Mouse (Mus musculus) lung, postnatal 36 days (tissue): ENCODE data around the gene Rps6kc1.

ENCODE experiments used
- DNase-seq: peaks from one replicate; pipeline ENCODE4 v3.0.0; 2022; ENCODE audit warnings: mixed read lengths

Rps6kc1 gene

DNA sequence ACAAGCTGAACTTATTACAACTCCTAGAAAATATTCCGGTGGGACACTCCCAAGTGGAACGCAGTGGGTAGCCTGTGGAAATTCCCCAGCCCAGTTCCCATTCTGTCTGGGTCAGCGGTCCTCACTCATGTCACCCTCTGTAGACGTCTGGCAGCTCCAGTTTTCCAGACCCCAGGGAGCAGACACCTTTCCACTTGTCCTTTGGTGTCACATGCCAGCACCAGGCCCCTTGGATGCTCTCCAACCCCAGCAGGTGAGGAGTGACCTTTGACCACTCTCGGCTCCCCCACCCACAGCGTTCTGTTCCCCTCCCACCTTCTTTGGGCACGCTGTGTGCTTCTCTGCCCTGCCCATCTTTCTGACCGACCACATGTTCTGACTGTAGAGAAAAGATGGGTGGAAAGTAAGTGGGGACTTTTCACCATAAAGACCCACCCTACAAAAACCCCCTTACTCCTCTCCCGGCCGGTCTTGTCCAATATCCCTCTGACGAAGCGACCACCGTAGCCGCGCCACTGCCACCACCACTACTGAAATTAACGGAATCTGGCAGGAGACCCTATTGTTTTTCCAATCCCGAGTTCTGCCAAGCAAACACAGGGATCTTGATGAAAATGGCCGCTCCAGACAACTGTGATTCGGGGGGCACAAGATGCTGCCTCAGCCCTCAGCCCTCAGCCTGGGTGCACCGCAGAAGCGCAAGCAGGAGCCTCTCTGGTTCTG, 246.6 kb downstream of the Rps6kc1 start:
- DNase-seq: no peak

GRCm38 (mm10) chr1:190663996-190664395, 247.6 kb downstream of the Rps6kc1 start:
- no peak for DNase-seq

DNA sequence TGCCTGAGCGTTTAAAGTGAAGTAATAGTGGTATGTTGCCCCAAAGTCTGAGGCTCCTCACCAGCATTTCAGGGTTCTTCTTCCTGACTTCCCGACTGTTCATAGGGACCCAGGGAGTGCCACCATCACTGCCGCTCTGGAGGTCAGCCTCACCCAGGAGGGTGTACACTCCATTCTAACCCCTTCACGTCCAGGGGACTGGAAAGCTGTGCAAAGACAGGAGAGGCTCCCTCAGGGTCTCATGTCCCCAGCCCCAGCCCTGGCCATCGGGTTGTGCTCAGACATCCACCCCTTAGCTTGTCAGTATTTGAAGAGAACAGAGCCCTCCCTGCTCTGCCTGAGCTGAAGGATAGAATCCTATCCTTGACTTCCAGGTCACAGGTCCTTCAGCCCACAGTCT, 248.8 kb downstream of the Rps6kc1 start:
- DNase-seq: no peak

DNA sequence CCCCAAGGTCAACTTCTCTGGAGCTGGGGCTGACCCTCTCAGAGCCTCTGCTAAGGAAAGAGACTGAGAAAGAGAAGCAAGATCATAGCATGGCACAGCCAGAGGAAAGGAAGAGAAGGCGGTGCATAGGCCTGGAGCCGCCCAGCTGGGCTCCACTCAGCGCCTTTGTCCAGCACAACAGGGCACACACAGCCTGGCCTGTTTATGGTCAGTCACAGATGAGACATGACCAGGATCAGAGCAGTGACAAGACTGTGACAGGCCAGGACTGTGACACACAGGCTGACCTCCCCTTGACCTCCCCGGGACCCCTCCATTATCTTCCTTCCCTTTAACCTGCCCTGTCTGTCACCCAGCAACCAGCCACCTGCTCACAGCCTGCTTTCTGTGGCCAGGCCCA, 249.8 kb downstream of the Rps6kc1 start:
- no peak for DNase-seq

DNA sequence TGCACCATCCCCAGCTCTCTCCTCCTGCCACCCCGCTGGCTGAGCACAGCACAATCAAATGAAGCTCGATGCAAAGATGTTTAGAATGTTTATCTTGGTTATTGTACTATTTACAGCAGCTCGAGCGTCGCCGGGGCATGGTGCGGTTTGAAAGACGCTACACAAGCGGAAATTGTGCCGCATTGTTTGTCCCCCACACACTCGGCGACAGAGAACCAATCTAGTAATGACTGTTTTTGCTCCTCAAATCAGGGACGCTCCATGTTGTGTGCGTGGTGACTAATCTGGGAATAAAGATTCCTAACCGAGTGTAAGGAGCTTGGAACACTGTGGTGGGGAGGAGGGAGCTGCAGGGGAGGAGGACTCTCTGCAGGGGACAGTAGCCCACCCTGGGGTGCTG, 250.3 kb downstream of the Rps6kc1 start:
- DNase-seq: no peak

DNA sequence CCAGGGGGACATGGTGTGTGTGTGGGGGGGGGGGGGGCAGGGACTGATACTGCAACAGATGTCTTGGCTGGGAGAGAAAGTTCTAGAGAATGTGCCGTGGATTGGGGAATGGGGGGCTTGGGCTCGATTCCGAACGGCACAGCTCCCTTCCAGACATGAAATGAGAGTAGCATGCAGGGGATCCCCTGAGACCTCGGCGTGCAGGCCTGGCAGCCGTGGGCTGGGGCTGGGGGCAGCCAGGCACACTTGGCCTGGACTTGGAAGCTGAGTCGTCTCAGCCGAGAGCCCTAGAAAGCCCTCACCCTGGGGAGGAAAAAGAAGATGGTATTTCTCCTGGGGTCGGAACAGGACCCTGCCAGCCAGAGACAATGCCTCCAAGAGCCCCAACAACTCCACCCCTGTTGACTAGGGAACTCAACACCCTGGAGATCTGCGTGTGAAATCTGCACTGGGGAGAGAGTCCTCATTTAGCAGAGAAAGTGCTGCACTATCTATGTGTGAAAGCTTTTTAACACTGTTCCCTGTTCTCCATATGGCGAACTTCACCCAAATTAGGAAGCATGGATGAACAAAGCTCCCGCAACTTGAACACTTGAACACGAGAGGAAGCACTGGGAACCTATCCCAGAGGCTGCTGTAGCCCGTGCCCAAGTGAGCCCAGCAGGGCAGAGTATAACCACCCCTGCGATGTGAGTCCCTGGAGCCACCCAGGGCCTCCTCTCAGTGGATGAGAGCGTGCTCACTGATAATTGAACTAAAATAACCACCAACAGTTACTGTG, 251.7 kb downstream of the Rps6kc1 start:
- DNase-seq: no peak

GRCm38 (mm10) chr1:190658266-190658665, 253.3 kb downstream of the Rps6kc1 start:
- no peak for DNase-seq

DNA sequence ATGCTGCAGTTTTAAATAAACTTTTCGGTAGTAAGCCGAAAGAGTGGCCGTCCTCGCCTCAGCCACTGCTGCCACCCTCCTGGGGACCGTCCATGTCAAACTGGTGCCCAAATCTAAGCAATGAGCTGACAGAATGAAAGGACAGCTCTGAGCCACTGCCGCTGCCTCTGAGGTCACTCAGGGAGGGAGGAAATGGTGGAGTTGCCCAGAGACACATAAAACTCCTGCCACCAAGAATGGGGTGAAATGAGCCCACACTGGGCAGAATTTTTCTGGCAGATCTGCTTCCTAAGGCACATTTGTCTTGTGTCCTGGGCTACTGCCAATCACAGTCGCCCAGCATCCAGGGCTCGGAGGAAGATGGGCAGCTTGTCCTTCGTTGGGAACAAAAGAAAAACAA, 255.5 kb downstream of the Rps6kc1 start:
- DNase-seq: no peak

GRCm38 (mm10) chr1:190655651-190656050, 255.9 kb downstream of the Rps6kc1 start:
- DNase-seq: no peak

DNA sequence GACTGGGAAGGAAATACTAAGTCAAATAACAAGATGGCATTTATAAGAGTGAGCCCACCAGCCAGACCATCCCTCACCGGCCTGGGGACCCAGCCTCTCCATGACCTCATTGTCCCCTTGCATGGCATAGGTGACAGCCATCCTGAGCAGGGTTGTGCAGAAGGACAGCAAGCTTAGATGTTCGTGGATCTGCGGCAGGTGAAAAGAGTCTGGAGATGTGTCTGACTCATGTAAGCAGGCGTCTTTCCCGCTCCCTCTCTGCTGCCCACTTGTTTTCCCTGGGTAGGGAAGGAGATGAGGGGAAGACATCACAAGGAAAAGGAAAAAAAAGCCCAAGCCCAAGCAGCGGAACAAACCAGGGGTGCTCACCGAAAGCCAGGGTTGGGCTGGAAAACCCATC, 256.5 kb downstream of the Rps6kc1 start:
- DNase-seq: no peak

DNA sequence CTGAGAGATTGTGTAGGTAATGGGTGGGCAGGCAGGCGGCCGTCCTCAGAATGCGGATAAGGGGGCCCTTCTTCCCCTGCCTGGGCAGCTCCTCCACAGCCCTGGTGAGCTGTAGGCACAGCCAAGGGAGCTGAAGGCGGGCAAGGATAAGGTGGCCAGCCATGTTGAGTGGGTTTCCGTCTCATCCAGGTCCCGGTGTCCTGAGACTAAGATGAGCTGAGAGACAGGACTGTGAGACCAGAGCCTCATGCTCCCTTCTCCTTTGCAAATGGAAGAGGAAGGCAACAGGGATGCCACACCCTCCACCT, 256.9 kb downstream of the Rps6kc1 start:
- DNase-seq: no peak

GRCm38 (mm10) chr1:190653989-190654693, 257.4 kb downstream of the Rps6kc1 start:
- DNase-seq: no peak

GRCm38 (mm10) chr1:190653081-190653480, 258.5 kb downstream of the Rps6kc1 start:
- DNase-seq: no peak
